Mouse (Mus musculus) hindbrain, postnatal 0 days (tissue): ENCODE measurements at regions not wholly inside any gene's neighbourhood (a gene's known extent, or its start where the extent isn't known, plus 50 kb on each side); places are given as distances from the start of the nearest gene placed in this dataset.
"Not testable (repeated sequence)": the region's sequence is repeated elsewhere in the genome, so short reads cannot be mapped to it uniquely, and the experiment has no call there.

Experiments used
- ATAC-seq: fragments of 200-750 bp; cut with Nextera tagmentation; 2 replicates; pipeline ENCODE4 v1.8.0; 2017; ENCODE audit warnings: mild to moderate bottlenecking, moderate TSS enrichment, moderate library complexity
- DNase-seq: peaks from one replicate; pipeline ENCODE4 v3.0.0-alpha.2; 2015; ENCODE audit warnings: low spot score
- H3K27ac ChIP-seq: fragments of 300-500 bp; sonication (generic); 2 replicates; pipeline ENCODE4 v1.5.1; 2014; ENCODE audit warnings: mild to moderate bottlenecking
- H3K27me3 ChIP-seq: fragments of 300-500 bp; sonication (generic); 2 replicates; pipeline ENCODE4 v1.6.1; 2014; ENCODE audit warnings: low read length, mixed read lengths; ENCODE audit not compliant: insufficient read depth
- H3K36me3 ChIP-seq: fragments of 300-500 bp; sonication (generic); 2 replicates; pipeline ENCODE4 v1.6.1; 2014; ENCODE audit warnings: low read length, mixed read lengths; ENCODE audit not compliant: insufficient read depth
- H3K4me1 ChIP-seq: fragments of 300-500 bp; sonication (generic); 2 replicates; pipeline ENCODE4 v1.6.1; 2014; ENCODE audit warnings: antibody characterized with exemption, low read length, mixed read lengths; ENCODE audit not compliant: insufficient read depth
- H3K4me2 ChIP-seq: fragments of 300-500 bp; sonication (generic); 2 replicates; pipeline ENCODE4 v1.6.1; 2014; ENCODE audit warnings: low read depth, mild to moderate bottlenecking, low read length, moderate library complexity, mixed read lengths
- H3K4me3 ChIP-seq: fragments of 300-500 bp; sonication (generic); 2 replicates; pipeline ENCODE4 v1.5.1; 2014; ENCODE audit warnings: low read length
- H3K9ac ChIP-seq: fragments of 300-500 bp; sonication (generic); replicated peaks from 2 replicates; pipeline ENCODE4 v1.6.1; 2014; ENCODE audit warnings: mild to moderate bottlenecking, low read length, moderate library complexity, mixed read lengths
- H3K9me3 ChIP-seq: fragments of 300-500 bp; sonication (generic); 2 replicates; pipeline ENCODE4 v1.6.1; 2016; ENCODE audit warnings: low read length, mixed read lengths
- CTCF ChIP-seq: IDR thresholded peaks from 2 replicates; pipeline ENCODE4 v1.5.1; 2016; ENCODE audit warnings: antibody characterized with exemption, control low read depth, low read depth
- WGBS: fragments of 180-500 bp; shearing (Covaris S2); extraction: QIAGEN DNeasy Blood & Tissue Kit; methylation state at CpG from one replicate; pipeline ENCODE4 v1.1.7; 2014; 5-methylcytosine and 5-hydroxymethylcytosine counted together

DNA sequence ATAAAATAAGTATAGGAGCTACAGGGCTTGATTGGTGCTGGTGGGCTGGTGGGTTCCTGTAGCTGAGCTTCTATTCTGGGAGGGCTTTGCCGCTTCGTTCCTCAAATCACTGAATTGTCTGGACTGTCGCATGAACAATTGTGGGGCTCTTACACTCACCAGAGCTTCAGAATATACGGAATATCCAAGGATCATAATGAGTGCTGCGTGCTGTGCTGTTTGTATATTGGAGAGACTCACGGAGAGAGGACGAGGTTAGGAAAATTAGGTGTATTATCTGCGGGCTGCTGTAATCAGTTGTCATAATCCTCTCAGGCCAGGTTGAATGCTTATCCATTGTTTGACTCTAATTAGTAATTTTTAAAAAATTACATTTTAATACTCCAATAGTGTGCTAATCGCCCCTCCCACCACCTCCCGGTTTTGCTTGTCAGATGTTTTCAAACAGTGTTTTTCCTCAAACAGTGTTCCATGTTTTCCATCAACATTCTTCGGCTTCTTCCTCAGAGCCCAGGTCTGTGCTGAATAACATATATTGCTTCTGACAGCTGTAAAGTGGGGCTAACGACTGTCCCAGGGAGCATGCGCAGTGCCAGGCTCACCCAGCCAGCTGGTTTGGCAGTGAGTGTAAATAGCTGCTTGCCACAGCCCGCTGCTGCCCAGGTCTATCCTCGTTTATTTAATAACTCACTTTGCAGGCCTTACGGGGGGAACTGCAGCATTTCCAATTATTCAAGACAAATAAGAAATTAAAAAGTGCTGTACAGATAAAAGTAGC, 114.2 kb downstream of the Naa11 start:
- peak; percentile 40 for DNase-seq
- H3K4me1 ChIP-seq: no peaks in the 10 kb centered on the region
- no peak for TF ChIP-seq CTCF
- peak; percentile 70; the same call in 1 of the 2 replicates for ATAC-seq
- H3K36me3 ChIP-seq: no peaks in the 10 kb centered on the region
- no peak overlapping the region for H3K4me3 ChIP-seq
- H3K27ac ChIP-seq: no peak overlapping the region
- no peaks in the 10 kb centered on the region for H3K9me3 ChIP-seq
- H3K27me3 ChIP-seq: no peaks in the 10 kb centered on the region
- 64% methylated on average over 16 of the region's 16 CpGs for WGBS
- no peak overlapping the region for H3K9ac ChIP-seq
- H3K4me2 ChIP-seq: peak overlapping the region; percentile 31

DNA sequence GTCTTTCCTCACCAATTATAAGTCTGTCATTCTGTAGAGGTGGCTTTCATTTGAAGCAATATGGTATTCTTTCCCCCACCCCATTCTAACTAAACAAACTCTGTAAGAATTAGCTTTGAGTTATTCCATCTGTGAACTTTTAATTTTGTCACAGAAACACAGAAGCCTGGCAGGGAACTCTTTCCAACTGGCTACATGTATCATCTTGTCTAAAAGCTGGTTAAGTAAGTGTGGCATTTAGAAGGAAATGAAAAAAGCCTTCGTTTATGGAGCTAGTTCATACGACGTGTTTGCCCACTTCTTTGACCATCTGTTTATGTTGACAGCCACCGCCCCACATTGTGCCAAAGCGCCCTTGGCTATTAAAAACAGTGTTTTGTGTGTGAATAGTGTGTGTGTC, 115.5 kb downstream of the Naa11 start:
- Histone ChIP-seq H3K4me3 (no peak overlapping the region), H3K27ac (no peak overlapping the region), H3K9me3 (no peaks in the 10 kb centered on the region), H3K4me1 (no peaks in the 10 kb centered on the region), H3K4me2 (no peak overlapping the region), H3K9ac (no peak overlapping the region), H3K27me3 (no peaks in the 10 kb centered on the region), H3K36me3 (no peaks in the 10 kb centered on the region)
- no peak for TF ChIP-seq CTCF
- DNase-seq: no peak
- ATAC-seq: no peak
- 68% methylated on average over 5 of the region's 5 CpGs for WGBS

DNA sequence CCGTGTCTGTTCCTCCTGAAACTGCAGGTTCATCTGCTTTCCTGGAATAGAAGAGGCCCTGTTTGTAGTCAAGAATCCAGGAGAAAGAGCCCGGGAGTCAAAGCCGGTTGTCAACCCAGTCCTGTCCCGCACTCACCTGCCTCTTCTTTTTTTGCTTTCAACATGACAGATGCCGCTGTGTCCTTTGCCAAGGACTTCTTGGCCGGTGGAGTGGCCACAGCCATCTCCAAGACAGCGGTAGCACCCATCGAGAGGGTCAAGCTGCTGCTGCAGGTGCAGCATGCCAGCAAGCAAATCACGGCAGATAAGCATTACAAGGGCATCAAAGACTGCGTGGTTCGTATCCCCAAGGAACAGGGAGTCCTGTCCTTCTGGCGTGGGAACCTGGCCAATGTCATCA, 127.5 kb downstream of the Naa11 start:
- not testable (repeated sequence) for H3K9me3 ChIP-seq, DNase-seq, H3K4me3 ChIP-seq, H3K9ac ChIP-seq, H3K36me3 ChIP-seq, H3K4me2 ChIP-seq, ATAC-seq, H3K27me3 ChIP-seq, H3K4me1 ChIP-seq, H3K27ac ChIP-seq
- 84% methylated on average over 12 of the region's 12 CpGs for WGBS

DNA sequence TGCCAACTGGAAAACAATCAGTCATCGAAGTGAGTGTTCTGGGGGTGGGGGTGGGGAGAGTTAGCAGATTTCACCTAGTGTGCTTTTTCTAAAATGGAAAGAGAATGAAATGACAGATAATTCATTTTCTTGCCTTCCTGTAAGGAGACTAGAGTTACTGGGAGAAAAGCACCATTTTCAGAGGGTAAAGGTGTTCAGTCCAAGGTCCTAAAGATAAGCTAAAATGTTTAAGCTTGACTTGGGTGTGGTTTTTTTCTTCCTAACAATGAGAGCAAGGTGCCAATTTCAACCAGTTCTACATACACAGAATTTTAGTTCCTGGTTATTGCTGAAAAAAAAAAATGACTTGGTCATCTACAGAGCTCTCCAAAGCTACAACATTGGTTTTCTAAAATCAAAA, 135.1 kb downstream of the Naa11 start:
- ATAC-seq: no peak
- TF ChIP-seq CTCF: no peak
- Histone ChIP-seq H3K4me2 (no peak overlapping the region), H3K4me3 (no peak overlapping the region), H3K27ac (no peak overlapping the region), H3K4me1 (no peaks in the 10 kb centered on the region), H3K36me3 (no peaks in the 10 kb centered on the region), H3K9me3 (no peaks in the 10 kb centered on the region), H3K9ac (no peak overlapping the region), H3K27me3 (no peaks in the 10 kb centered on the region)
- 85% methylated on average over 1 of the region's 1 CpGs for WGBS
- no peak for DNase-seq

DNA sequence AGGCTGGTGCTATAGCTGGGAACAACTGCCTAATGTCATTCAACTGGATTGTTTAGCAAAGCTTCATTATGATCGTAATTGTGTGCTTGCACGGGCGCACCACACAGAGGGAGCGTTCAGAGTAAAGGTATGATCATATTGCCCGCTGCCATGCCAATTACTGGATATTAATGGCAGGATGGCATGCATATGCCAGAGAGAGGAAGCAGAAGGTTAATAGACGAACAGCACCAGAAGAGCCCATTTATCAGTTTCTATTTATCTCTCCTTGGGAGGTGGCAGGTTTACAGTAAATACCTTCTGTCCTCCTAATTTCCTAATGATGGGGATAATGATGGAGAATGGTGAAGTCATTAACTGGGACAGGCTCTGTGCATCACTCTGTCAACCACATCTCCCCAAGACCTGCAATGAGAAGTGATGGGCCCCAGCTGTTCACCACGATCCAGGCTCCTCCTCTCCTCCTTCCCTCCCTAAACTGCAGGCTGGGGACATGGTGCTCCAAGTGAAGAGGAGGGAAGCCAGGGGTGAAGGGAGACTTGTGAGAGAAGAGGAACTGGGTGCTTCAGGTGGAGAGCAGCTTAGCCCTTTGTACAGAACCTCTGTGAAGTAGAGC, 135.6 kb downstream of the Naa11 start:
- Histone ChIP-seq H3K27ac (no peak overlapping the region), H3K4me1 (no peaks in the 10 kb centered on the region), H3K4me2 (no peak overlapping the region), H3K36me3 (no peaks in the 10 kb centered on the region), H3K27me3 (no peaks in the 10 kb centered on the region), H3K9ac (no peak overlapping the region), H3K9me3 (no peaks in the 10 kb centered on the region), H3K4me3 (no peak overlapping the region)
- no peak for TF ChIP-seq CTCF
- peak; percentile 15 for DNase-seq
- peak; percentile 56 for ATAC-seq
- WGBS: 29% methylated on average over 7 of the region's 7 CpGs

DNA sequence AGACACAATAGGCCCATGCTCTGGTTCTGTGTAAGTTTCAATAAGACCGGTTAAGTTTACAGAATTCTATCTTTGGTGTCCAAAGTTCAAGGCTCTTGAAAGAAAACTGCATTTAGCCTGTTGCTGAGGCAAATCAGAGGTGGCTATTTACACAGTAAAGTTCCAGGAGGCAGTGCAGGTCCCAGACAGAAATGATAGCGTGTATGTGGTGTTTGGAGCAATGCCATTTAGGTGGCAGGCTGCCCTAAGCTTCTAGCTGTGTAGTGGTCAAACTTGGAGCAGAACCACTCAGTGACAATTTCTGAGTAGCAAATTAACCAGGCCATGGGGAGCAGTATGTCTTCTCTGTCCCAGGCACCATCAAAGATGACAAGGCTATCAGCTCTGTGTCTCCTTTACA, 125.5 kb upstream of the Paqr3 start:
- H3K9me3 ChIP-seq: no peaks in the 10 kb centered on the region
- no peak overlapping the region for H3K27ac ChIP-seq
- H3K36me3 ChIP-seq: no peaks in the 10 kb centered on the region
- DNase-seq: no peak
- no peak overlapping the region for H3K4me2 ChIP-seq
- no peak for ATAC-seq
- 74% methylated on average over 2 of the region's 2 CpGs for WGBS
- H3K27me3 ChIP-seq: no peaks in the 10 kb centered on the region
- H3K9ac ChIP-seq: no peak overlapping the region
- no peak overlapping the region for H3K4me3 ChIP-seq
- TF ChIP-seq CTCF: no peak
- H3K4me1 ChIP-seq: no peaks in the 10 kb centered on the region

DNA sequence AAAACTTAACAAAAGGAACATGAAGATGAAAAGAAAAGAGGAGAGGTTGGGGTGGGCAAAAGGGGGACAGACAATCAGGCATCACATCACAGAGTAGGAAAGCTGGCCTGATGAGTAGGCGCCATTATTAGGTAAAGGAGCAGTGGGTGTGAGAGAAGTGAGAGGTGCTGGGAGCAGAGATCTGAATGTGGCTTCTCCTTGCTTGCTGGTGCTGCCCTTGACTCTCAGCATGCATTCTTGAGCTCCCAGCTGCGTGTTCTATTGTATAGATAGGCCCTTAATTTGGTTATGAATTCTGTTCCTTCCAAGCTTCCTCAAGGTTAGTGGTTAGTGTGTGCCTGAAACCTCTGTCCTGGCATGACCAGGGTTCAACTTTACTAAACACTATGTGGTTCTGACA, 115.0 kb upstream of the Paqr3 start:
- 55% methylated on average over 2 of the region's 2 CpGs for WGBS
- TF ChIP-seq CTCF: no peak

More for the DNA sequence above, 115.0 kb upstream of the Paqr3 start:
- Histone ChIP-seq H3K4me1 (no peaks in the 10 kb centered on the region), H3K9ac (no peak overlapping the region), H3K27me3 (no peaks in the 10 kb centered on the region), H3K4me3 (no peak overlapping the region), H3K27ac (no peak overlapping the region), H3K36me3 (no peaks in the 10 kb centered on the region), H3K4me2 (no peak overlapping the region), H3K9me3 (peaks cover 3% of the 10 kb centered on the region; the same call in 1 of the 2 replicates)
- DNase-seq (no peak), ATAC-seq (no peak)
